9 mouse cellular contexts compared by ENCODE assay signal in the genomic region with DNA sequence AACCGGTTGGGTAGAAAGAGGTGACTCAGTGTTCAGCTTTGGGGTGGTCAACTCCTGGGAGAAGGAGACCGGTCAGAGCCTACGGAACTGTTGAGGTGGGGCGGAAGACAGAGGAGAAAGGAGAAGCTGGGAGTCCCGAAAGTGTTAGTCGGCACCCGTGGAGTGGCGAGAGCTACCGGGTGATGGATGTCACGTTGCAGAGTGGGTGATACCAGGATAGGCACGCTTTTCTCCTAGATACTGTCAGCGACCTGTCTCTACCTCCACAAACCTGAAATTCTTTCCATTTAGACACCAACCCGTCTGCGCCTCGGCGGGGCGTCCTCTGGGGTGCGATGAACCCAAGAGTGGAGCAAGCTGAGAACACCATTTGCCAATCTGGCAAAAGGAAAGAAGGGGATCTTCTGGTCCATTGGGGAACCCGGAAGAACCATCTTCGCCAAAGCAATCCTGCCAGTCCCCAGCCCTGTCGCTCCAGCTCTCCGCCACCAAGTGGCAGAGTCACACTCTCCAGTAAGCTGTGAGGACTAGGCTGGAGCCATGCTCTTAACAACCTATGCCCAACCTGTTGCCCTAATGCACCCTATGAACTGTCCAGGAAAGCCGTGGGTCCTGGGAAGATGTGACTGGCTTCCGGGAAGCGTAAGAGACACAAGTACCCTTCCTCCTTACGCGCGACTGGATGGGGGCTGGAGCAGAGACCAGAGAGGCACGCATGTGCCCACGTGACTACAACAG. TPM values are rescaled to one million over a fixed set of nuclear protein-coding genes. Genes with fewer than 3 reads are reported as not detected.
DNase-seq lines count a peak whose midpoint lies in the region; ATAC-seq and TF ChIP-seq lines count a peak whose summit lies in the region.
"Had no signal": no experiment of that assay in that cellular context is flagged by ENCODE, and none has a peak within 500 bp of the region (broad histone marks: within the 10 kb centered on the region; RNA-seq: fewer than 3 reads in every experiment).

TSS of gene 9230102O04Rik (minus strand) at position 628 of the 738 bp plus-strand sequence.

- H3K4me3 ChIP-seq in limb, embryonic 10.5 days: peak within 1 kb of the TSS; percentile 21
- no peak within 1 kb of the TSS for H3K4me3 ChIP-seq in cerebellum, adult 2 months (replicated peaks; ENCODE audit: insufficient read depth, low read depth, low read length)

- intact Hi-C loops in heart, postnatal 10 days (cut with DNase I): loop anchor here (2.0 kb wide), 1 partner anchor 122 kb away; no protein-coding TSS in a partner anchor

- H3K36me3 ChIP-seq in limb, embryonic 10.5 days: no peaks in the 10 kb centered on the region

- WGBS in limb, embryonic 10.5 days: under 1% methylated on average over 30 of the region's 30 CpGs
- 1% methylated on average over 30 of the region's 30 CpGs for WGBS in cerebellum, adult 2 months

- peak; percentile 43 for DNase-seq in adrenal gland, postnatal 14 days
- no peak for DNase-seq in adrenal gland, postnatal 4 days (ENCODE audit: low spot score in 2 of 2)
- peak; percentile 58 to 64 for DNase-seq in heart, postnatal 10 days
- peak; percentile 72 for DNase-seq in limb, embryonic 10.5 days (ENCODE audit: low spot score)
- DNase-seq in layer of hippocampus, postnatal 25 days (ENCODE audit: extremely low spot score in 1 of 2, low spot score in 1 of 2): no peak
- no peak for DNase-seq in cerebellum, adult 2 months

- no peak for TF ChIP-seq CTCF in cerebellum, adult 2 months (IDR thresholded peaks at IDR 0.05; ENCODE audit: borderline replicate concordance, insufficient read depth, low read depth, low read length)

- peaks cover 23% of the 10 kb centered on the region for H3K4me1 ChIP-seq in limb, embryonic 10.5 days
- H3K4me1 ChIP-seq in cerebellum, adult 2 months (ENCODE audit: control insufficient read depth, insufficient read depth, low read length): no peaks in the 10 kb centered on the region

- H3K27ac ChIP-seq in limb, embryonic 10.5 days: no peak within 1 kb of the TSS
- H3K27ac ChIP-seq in cerebellum, adult 2 months (ENCODE audit: insufficient read depth, low read length): no peak within 1 kb of the TSS

- no peaks in the 10 kb centered on the region for H3K9me3 ChIP-seq in limb, embryonic 10.5 days (replicated peaks)

- no peak for TF ChIP-seq POLR2A in cerebellum, adult 2 months (IDR thresholded peaks at IDR 0.05; ENCODE audit: borderline replicate concordance, insufficient read depth, low read length)

- peak; percentile 74 for ATAC-seq in activated CD4-positive, CD25-positive, alpha-beta regulatory T cell, adult 4 months
- ATAC-seq in monocyte, adult 5-6 weeks (replicated peaks; ENCODE audit: insufficient number of reproducible peaks, low FRiP score, low TSS enrichment, poor library complexity, severe bottlenecking): 0 out of 2 replicates have a peak, but pooled peaks have one; percentile 23

- H3K27me3 ChIP-seq in limb, embryonic 10.5 days (ENCODE audit: low read depth, poor library complexity, severe bottlenecking): peaks cover 97% of the 10 kb centered on the region
- peaks cover 18% of the 10 kb centered on the region; the same call in 1 of the 2 replicates for H3K27me3 ChIP-seq in cerebellum, adult 2 months (ENCODE audit: control insufficient read depth, insufficient read depth, low read length)

RNA-seq across cellular contexts. Expression of gene 9230102O04Rik, which starts in this region (rescaled TPM):
- total RNA-seq in adrenal gland, postnatal 14 days (2021): not detected in 2 replicates
- 1 to 10 TPM in 1 of 2 experiments, under 1 TPM in 1; 0.87 to 2.3 TPM for total RNA-seq in adrenal gland, postnatal 4 days (2021)
- 1 to 10 TPM in 1 of 2 experiments, not detected in 1; 2.0 TPM for polyA plus RNA-seq in activated CD4-positive, CD25-positive, alpha-beta regulatory T cell, adult 4 months (2017; shearing (Covaris generic))
- total RNA-seq in heart, postnatal 10 days (2021): not detected
- polyA plus RNA-seq in limb, embryonic 10.5 days (2016; fragmentation: Nextera tagmentation; extraction: Ambion mirVana): 0.39 TPM in 1 of 2 replicates, not detected in the other
- total RNA-seq in monocyte, adult 5-6 weeks (2017): not detected in 3 replicates
- not detected for total RNA-seq in layer of hippocampus, postnatal 25 days (2021)
- polyA plus RNA-seq in cerebellum, adult 2 months (2012; rRNA removed): not detected in 2 replicates
- polyA plus RNA-seq: large intestine, adult 2 months had no signal

Comparison
In these comparisons a context has a peak if more than half of its experiments do, and no peak if none do; other contexts are left out.
1. Peak in DNase-seq in adrenal gland, postnatal 14 days; RNA of the gene not detected or under 1 TPM.
2. Peak in DNase-seq in heart, postnatal 10 days; RNA of the gene not detected or under 1 TPM.
3. Peak in DNase-seq and H3K4me3 ChIP-seq in limb, embryonic 10.5 days; RNA of the gene not detected or under 1 TPM.
4. Peak in ATAC-seq in monocyte, adult 5-6 weeks; RNA of the gene not detected or under 1 TPM.